Mouse (Mus musculus) natural killer cell, adult 2 months (primary cell): ENCODE measurements around the gene M1ap.
A peak's percentile ranks its signal among the peaks of the same experiment; 100 is the strongest.

Experiments used
- DNase-seq, 2 experiments: peaks; one replicate each; pipeline ENCODE4 v3.0.0; 2022; ENCODE audit warnings: low spot score in 2 of 2

Gene M1ap

GRCm38 (mm10) chr6:82934616-82935230, 12.0 kb upstream of the M1ap start:
- no peak for DNase-seq

- DNase-seq: peak; percentile 33 to 38
These were observed 7.4 kb upstream of the M1ap start, which contains the start of gene Sema4f for GRCm38 (mm10) chr6:82939167-82939912. TSS of gene Sema4f (minus strand) at chr6:82939769.

GRCm38 (mm10) chr6:82940765-82941164, 5.9 kb upstream of the M1ap start:
- DNase-seq: no peak

- no peak for DNase-seq
These were observed 952 bp upstream of the M1ap start for GRCm38 (mm10) chr6:82945750-82946149.

GRCm38 (mm10) chr6:82956553-82957251, 10.0 kb downstream of the M1ap start:
- no peak for DNase-seq

- DNase-seq: no peak
These were observed 15.0 kb downstream of the M1ap start for GRCm38 (mm10) chr6:82961664-82962063.

- no peak for DNase-seq
These were observed 22.8 kb downstream of the M1ap start for GRCm38 (mm10) chr6:82969249-82970084.

- peak; percentile 42 to 50 for DNase-seq
These were observed 24.3 kb downstream of the M1ap start for GRCm38 (mm10) chr6:82971031-82971430.

- no peak for DNase-seq
These were observed 40.8 kb downstream of the M1ap start for GRCm38 (mm10) chr6:82987411-82987971.

GRCm38 (mm10) chr6:82993696-82994095, 47.0 kb downstream of the M1ap start:
- DNase-seq: no peak

GRCm38 (mm10) chr6:82994372-82994771, 47.7 kb downstream of the M1ap start:
- no peak for DNase-seq

- DNase-seq: peak; percentile 85 to 90
These were observed 50.1 kb downstream of the M1ap start for GRCm38 (mm10) chr6:82996740-82997315.

GRCm38 (mm10) chr6:82997511-82998102, 50.9 kb downstream of the M1ap start:
- no peak for DNase-seq

- no peak for DNase-seq
These were observed 51.6 kb downstream of the M1ap start for GRCm38 (mm10) chr6:82998326-82998725.

GRCm38 (mm10) chr6:82999986-83000385, 53.3 kb downstream of the M1ap start:
- no peak for DNase-seq

GRCm38 (mm10) chr6:83003082-83003481, 56.4 kb downstream of the M1ap start:
- no peak for DNase-seq

- no peak for DNase-seq
These were observed 57.1 kb downstream of the M1ap start for GRCm38 (mm10) chr6:83003850-83004249.

- no peak for DNase-seq
These were observed 57.6 kb downstream of the M1ap start for GRCm38 (mm10) chr6:83004309-83004708.

- DNase-seq: peak in 1 of 2 experiments; percentile 41
These were observed 58.2 kb downstream of the M1ap start for GRCm38 (mm10) chr6:83004872-83005271.

GRCm38 (mm10) chr6:83005444-83006011, 58.8 kb downstream of the M1ap start:
- no peak for DNase-seq
